Mouse (Mus musculus) right cerebral cortex, postnatal 14 days (tissue): ENCODE measurements at regions not wholly inside any gene's neighbourhood (a gene's known extent, or its start where the extent isn't known, plus 50 kb on each side); places are given as distances from the start of the nearest gene placed in this dataset.

Source experiments
- DNase-seq: peaks from one replicate; pipeline ENCODE4 v3.0.0; 2022

- DNase-seq: no peak
Measured at GRCm38 (mm10) chr13:45218251-45218650, 139.8 kb downstream of the Gm9817 start.

GRCm38 (mm10) chr13:45219671-45220070 lies 141.2 kb downstream of the Gm9817 start:
- no peak for DNase-seq

DNA sequence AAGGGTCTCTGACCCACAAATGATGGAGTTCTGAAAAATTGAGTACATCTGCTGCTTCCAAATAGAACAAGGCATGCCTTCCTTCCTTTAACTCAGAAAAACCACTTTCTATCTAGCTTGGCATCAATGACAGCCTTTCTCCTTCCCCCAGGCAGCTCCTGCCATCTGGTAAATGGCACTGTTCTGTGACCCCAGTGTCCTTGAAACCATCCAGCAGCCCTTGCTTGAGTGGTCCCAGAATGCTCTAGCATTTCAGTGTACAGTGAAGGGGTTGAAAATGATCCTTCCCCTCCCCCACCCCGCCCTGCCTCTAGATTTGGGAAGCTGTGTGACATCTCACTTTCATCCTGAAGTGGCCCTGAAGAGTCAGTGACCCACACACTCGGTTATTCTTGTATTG lies 152.3 kb downstream of the Gm9817 start:
- DNase-seq: no peak

- no peak for DNase-seq
Measured at GRCm38 (mm10) chr13:45235236-45235635, 154.3 kb upstream of the Mylip start.

DNA sequence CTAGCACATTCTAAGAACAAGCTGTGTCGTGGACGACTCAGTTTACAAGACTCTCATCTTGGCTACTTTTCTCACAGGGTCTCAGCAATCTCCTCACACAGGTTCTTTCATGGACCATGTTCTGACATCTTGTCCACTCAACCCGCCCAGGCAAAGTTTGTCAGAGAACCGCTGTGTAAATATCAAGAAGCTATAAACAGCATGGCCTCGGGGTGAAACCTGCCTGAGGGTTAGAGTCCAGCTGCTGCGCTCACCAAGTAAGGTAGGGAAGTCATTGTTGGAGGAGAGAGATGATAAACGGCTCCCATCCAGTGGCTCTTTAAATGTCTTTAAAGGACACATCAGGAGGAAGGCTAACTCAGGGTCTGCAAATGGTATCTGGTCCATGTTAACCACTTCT lies 151.3 kb upstream of the Mylip start:
- no peak for DNase-seq

DNA sequence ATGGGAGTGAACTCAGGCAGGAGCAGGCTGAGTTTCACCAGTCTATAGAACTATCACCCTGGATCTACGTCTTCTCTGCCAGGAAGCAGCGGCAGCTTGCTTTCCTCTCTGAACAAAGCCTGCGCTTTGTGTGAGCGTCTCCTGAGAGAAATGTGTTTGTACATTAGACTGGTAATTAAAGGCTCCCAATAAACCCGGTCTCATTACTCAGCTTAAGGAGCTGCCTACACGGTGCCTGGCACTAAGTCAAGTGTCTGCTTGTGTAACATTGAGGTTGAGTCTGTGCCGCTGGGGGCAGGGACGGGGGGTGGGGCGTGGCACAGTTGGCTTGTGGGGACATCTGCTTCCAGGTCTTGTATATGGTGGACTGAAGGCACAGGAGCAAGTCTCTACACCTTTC lies 150.4 kb upstream of the Mylip start:
- DNase-seq: peak; percentile 22

DNA sequence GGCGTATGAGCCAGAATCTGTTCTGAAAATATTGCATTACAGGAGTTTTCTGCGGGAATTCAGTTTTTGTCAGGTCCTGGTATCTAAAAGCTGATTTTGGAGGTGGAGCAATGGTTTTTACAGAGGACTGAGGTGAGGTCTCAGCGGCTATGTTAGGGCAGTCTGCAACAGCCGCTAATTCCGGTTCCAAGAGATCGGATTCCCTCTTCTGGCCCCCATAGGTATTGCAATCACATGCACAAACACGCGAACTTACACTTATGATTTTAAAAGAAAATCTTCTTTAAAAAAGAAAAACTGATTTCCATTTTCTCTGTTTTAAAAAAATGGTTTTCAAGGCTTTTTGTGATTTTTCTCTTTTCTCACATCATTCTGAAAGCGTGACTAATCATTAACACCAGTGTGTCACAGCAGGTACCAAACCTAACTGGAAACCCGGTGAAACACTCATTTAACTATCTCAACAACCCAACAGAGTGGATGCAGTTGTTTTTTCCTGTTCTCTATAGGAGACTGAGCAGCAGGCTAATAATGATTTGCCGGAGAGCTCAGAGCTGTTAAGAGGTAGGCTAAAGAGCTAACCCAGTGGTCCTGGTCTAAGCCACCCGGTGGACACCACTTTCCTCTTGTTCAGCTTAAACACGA lies 149.4 kb upstream of the Mylip start:
- DNase-seq: no peak

GRCm38 (mm10) chr13:45242261-45242660 lies 147.3 kb upstream of the Mylip start:
- no peak for DNase-seq

GRCm38 (mm10) chr13:45242750-45243149 lies 146.8 kb upstream of the Mylip start:
- DNase-seq: no peak

- no peak for DNase-seq
Measured at GRCm38 (mm10) chr13:45245651-45246050, 143.9 kb upstream of the Mylip start.

DNA sequence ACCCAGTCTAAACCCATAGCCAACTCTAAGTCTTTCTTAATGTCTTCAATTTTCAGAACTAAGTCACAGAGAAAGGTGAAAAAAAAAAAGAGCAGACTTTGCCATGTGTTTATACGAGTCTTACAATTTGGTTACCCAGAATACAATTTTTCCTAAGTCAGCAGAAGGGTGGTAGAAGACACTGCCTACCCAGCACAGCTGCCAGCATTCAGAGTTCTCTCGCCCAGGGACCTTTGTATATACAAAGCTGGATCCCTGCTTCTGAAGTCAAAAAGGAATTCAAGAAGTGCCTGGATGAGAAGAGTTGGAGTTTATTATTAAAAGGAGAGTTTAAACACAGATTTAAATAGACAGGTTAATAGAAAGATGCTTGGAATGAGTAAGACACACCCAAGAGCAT lies 143.2 kb upstream of the Mylip start:
- DNase-seq: no peak

DNA sequence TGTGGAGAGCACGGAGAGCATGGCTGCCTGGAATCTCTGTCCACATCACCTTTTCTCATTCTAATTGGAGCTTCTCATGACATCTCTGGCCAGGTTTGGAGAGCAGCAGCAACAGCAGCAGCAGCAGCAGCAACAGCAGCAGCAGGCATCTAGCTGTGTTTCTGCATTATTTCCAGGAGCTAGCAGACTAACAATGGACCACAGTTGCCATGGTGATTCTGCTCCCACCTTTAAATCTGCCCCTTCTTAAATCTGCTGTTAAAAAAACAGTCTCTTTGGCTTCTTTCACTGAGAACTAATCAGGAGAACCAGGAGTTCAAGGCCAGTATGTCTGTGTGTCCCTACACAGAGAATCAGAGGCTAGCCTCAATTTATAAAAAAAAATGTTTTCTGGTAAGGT lies 139.5 kb upstream of the Mylip start:
- no peak for DNase-seq

GRCm38 (mm10) chr13:45251068-45251467 lies 138.5 kb upstream of the Mylip start:
- no peak for DNase-seq

DNA sequence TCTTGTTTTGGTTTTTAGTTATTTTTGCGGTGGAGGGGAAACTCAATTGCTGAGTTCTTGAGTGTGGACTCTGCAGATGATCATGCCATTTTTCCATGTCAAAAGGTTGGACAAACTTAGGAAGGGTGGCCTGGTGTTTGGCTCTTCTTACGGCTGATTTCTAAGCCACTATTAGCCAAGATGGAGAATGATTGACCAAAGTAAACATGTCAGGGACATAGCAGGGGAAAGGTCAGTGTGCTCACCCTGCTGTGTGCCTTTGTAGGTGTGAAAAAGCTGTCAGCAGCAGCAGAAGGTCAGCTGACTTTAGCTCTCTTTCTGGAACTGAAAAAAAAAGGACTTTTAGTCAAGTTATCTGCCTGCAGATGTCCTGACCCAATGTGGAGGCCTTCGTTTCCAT lies 137.4 kb upstream of the Mylip start:
- no peak for DNase-seq

GRCm38 (mm10) chr13:45253221-45253620 lies 136.3 kb upstream of the Mylip start:
- DNase-seq: no peak

DNA sequence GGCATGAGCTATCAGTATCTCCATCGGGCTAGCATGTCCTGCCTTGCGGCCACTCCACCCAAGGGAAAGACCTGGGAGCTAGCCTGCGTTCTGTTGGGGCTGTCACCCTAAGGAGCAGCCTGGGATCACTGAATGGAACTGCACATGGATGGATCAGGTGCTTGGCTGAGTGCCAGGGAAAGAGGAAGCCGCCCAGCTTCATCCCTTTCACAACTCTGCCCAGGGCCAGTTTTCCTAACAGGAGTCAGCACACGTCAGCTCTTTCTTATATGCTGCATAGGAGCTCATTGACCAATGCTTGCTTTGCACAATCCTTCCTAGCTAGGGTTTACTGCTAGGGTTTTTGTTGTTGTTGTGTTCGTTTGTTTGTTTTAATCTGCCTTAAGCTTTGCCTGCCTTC lies 134.3 kb upstream of the Mylip start:
- no peak for DNase-seq

- DNase-seq: no peak
Measured at GRCm38 (mm10) chr13:45262011-45262410, 127.5 kb upstream of the Mylip start.

DNA sequence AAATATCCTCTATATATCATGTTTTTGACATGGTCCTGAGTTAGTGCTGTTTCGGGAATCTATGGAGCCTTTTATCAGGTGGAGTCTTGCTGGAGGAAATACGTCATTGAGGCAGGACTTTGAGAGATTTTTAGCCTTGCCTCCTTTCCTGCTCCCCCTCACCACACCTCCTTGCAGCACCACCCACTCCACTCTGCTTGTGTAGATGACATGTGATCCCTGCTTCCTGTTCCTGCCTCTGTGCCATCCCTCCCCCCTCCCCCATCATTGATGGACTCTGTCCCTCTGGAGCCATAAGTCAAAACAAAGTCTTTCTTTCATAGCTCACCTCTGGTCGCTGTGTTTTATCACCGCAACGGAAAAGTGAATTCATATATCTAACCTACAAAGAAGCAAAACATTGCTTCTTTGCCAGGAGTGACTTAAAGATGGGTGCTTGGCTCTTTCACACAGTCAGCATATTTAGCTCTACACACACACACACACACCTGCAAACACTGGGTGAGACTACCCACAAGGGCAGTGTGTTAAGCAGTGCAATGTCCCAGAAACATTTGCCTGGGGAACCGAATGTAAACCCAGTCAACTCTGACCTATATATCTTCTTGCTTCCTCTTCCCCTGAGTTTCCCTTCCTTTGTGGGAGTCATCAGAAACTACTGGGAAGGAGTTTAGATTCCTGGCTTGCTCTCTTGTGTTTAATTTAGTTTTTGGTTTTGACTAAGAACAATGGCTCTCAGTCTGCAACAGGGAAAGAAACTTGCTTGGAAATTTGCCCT lies 123.1 kb upstream of the Mylip start:
- DNase-seq: no peak

- DNase-seq: no peak
Measured at GRCm38 (mm10) chr13:45267446-45267845, 122.1 kb upstream of the Mylip start.

GRCm38 (mm10) chr13:45267906-45268305 lies 121.6 kb upstream of the Mylip start:
- DNase-seq: no peak

DNA sequence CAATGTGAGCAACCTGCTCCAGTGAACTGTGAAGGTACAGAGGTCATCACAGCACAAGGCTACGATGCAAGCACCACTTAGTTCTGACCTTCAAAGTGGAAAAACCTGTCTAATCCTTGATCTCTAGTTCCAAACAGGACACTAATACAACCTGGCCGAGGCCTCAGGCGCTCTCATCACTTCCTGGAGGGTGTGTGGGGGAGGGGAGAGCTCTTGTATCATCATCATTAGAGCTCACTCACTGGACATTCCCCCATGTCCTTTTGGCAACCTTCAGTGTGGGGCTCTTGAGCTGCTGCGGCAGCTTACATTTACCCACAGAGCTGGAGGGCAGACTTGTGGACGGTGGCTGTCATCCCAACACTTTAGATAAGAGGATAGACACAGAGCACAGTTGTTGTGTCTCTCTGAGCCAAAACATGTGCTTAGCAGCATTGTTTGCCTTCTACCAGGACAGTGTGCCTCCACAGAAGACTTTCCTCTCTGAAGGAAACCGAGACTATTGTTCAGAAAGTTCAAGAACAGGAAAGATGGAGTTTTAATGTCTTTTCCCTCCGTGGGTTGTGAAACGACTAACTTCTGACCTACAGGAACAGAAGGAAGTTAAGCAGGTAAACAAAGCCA lies 115.2 kb upstream of the Mylip start:
- no peak for DNase-seq

GRCm38 (mm10) chr13:45275391-45275790 lies 114.2 kb upstream of the Mylip start:
- DNase-seq: no peak

DNA sequence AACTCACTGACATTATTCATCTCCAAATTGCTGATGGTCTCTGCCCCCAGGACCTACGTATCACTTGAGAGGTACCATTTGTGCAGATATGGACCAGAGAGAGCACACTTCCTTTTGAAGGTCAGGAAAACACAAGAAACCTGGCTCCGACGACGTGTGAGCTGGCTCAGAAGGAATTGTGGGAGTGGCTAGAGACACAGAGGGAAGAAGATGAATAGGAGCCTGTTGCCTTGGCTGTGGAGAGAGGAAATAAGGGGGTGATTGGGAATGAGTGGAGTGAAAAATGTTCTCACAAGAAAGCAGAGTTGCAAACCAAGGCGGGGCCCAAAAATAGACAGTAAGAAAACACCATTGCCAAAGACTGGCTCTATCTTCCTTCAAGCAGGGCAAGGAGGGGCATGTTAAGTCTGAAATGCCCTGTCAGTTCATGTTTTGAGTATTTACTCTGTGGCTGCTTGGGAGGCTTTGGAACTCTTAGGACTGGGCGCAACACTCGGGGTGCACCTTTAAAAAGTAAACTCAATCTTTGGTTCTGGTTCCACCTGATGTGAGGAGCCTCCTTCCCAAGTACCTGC lies 111.6 kb upstream of the Mylip start:
- DNase-seq: no peak

DNA sequence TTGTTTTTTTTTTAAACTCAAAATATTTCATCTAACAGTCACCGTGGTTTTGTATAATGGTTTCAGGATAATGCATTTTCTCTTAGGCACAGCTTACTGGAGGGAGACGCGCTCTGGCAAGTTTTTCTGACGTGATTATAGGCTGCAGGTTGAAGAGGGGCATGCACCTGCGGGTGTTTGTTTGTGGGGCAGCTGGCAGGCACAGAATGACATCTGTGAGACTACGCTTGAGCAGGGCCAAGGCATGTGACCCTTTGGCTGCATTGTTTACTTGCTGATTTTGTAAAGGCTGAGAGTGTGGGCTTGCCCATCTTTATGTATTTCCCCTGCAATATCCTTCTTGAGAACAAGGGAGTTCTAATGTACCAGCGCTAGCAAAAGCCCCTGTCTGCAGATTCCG lies 108.4 kb upstream of the Mylip start:
- DNase-seq: no peak
